Mouse (Mus musculus): ENCODE data around the gene Zfp618. TPM values are rescaled to one million over a fixed set of nuclear protein-coding genes. Genes with fewer than 3 reads are reported as not detected.

Zfp618 gene
- 27.1 and 32.0 TPM in 2 replicates for polyA plus RNA-seq (2014; fragmentation: Nextera tagmentation; extraction: Ambion mirVana)

DNA sequence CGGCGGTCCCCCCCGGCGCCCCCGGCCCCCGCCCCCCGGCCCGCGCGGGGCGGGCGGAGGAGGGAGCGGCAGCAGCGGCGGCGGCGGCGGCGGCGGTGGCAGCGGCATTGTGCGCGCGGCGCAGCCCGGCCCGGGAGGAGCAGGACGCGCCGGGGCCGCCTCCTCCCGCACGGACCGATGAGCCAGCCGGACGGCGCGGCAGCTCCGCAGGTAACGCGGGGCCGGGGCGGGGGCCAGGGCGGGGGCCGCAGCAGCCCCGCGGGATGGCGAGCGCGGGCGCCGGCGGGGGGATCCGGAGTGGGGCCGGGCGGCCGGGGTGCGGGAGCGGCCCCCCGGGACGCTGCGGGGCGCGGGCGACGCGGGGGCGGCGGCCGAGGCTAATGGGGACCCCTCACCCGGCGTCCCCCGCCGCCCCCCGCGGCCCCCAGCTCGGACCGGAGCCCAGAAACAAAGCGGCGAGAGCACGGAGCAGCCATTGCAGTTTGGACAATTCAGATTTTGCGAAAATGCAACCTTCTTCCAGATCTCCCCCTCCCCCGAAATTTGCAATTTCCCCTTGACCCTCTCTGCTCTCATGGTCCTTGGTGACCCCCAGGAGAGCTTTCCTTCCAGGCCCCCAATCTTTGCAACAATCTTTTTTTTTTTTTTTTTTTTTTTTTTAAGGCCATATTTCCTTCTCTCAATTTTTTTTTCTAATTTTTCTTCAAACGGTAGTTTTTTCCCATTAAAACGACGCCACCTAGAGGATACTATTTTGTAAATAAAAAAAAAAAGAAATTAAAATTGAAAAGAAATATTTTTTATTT, at the start of gene Zfp618:
Gene Zfp618, plus strand, starts transcription at position 77 of the 806 bp plus-strand sequence.
- H3K9me3 ChIP-seq (ENCODE audit: control insufficient read depth, low read depth, low read length): no peaks in the 10 kb centered on the region
- ATAC-seq (ENCODE audit: insufficient number of reproducible peaks, insufficient read depth, low FRiP score, low read depth): peak; percentile 59; the same call in 1 of the 2 replicates
- H3K27ac ChIP-seq (ENCODE audit: low read length): peak within 1 kb of the TSS; percentile 91
- H3K4me1 ChIP-seq (ENCODE audit: control insufficient read depth, insufficient read depth, low read length): peaks cover 10% of the 10 kb centered on the region; the same call in 1 of the 2 replicates
- H3K9ac ChIP-seq (replicated peaks; ENCODE audit: low read depth, low read length): peak within 1 kb of the TSS; percentile 100
- WGBS: under 1% methylated on average over 38 of the region's 86 CpGs
- peak within 1 kb of the TSS; percentile 68 for H3K4me3 ChIP-seq (ENCODE audit: low read depth, low read length)
- peak within 1 kb of the TSS; percentile 51 for H3K4me2 ChIP-seq (replicated peaks; ENCODE audit: low read depth, low read length)
- no peaks in the 10 kb centered on the region for H3K36me3 ChIP-seq (ENCODE audit: control insufficient read depth, insufficient read depth, low read length)
- H3K27me3 ChIP-seq (ENCODE audit: control insufficient read depth, insufficient read depth, low read length): no peaks in the 10 kb centered on the region

DNA sequence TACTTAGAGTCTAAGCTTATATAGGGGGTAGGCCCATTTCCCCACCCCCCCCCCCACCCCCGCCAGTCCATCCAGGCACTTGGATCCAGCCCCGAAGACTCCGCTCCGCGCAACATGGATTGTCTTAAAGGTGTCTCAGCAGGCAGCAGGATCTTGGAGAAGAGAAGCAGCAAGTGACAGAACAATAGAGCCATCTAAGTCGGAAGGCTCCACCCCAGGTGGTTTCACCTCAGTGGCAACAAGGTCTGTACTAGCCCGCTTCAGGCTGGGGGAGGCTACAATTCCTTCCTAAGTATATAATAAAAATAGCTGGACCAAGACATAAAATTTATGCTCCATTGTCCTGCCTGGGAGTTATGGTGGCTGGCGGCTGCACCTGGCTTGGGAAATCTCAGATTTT, 48.3 kb upstream of the Zfp618 start:
- no peaks in the 10 kb centered on the region for H3K27me3 ChIP-seq (ENCODE audit: control insufficient read depth, insufficient read depth, low read length)
- no peaks in the 10 kb centered on the region for H3K9me3 ChIP-seq (ENCODE audit: control insufficient read depth, low read depth, low read length)
- no peaks in the 10 kb centered on the region for H3K36me3 ChIP-seq (ENCODE audit: control insufficient read depth, insufficient read depth, low read length)
- no peak overlapping the region for H3K27ac ChIP-seq (ENCODE audit: low read length)
- H3K4me1 ChIP-seq (ENCODE audit: control insufficient read depth, insufficient read depth, low read length): no peaks in the 10 kb centered on the region
- no peak overlapping the region for H3K9ac ChIP-seq (replicated peaks; ENCODE audit: low read depth, low read length)
- WGBS: 91% methylated on average over 8 of the region's 8 CpGs
- no peak overlapping the region for H3K4me3 ChIP-seq (ENCODE audit: low read depth, low read length)
- no peak overlapping the region for H3K4me2 ChIP-seq (replicated peaks; ENCODE audit: low read depth, low read length)
- ATAC-seq (ENCODE audit: insufficient number of reproducible peaks, insufficient read depth, low FRiP score, low read depth): no peak

DNA sequence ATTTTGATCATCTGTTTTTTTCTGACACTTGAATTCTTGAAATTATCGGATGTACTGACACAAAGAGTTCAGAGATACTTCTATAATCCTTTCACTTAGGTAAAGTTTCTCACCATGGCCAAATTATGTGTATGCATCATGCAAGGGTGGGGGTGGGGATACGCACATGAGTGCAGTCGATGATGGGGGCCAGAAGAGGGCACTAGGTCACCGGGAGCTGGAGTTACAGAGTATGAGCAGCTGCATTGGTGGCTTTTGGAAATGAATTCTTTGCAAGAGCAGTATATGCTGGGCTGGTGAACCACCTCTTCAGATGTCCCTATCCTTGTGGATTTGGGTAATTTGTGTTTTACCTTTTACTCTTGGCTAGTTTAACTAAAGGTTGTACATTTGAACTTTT, 31.6 kb upstream of the Zfp618 start:
- Histone ChIP-seq H3K36me3 (ENCODE audit: control insufficient read depth, insufficient read depth, low read length) (no peaks in the 10 kb centered on the region), H3K9me3 (ENCODE audit: control insufficient read depth, low read depth, low read length) (no peaks in the 10 kb centered on the region)

GRCm38 (mm10) chr4:62935589-62936218, 29.7 kb upstream of the Zfp618 start:
- Histone ChIP-seq H3K27ac (ENCODE audit: low read length) (no peak overlapping the region), H3K36me3 (ENCODE audit: control insufficient read depth, insufficient read depth, low read length) (no peaks in the 10 kb centered on the region), H3K4me1 (ENCODE audit: control insufficient read depth, insufficient read depth, low read length) (no peaks in the 10 kb centered on the region), H3K4me3 (ENCODE audit: low read depth, low read length) (no peak overlapping the region), H3K9me3 (ENCODE audit: control insufficient read depth, low read depth, low read length) (no peaks in the 10 kb centered on the region), H3K27me3 (ENCODE audit: control insufficient read depth, insufficient read depth, low read length) (no peaks in the 10 kb centered on the region), H3K4me2 (replicated peaks; ENCODE audit: low read depth, low read length) (no peak overlapping the region), H3K9ac (replicated peaks; ENCODE audit: low read depth, low read length) (no peak overlapping the region)
- WGBS: 72% methylated on average over 11 of the region's 11 CpGs
- ATAC-seq (ENCODE audit: insufficient number of reproducible peaks, insufficient read depth, low FRiP score, low read depth): no peak

More for the DNA sequence above, 31.6 kb upstream of the Zfp618 start:
- Histone ChIP-seq H3K4me2 (replicated peaks; ENCODE audit: low read depth, low read length) (no peak overlapping the region), H3K27ac (ENCODE audit: low read length) (no peak overlapping the region), H3K9ac (replicated peaks; ENCODE audit: low read depth, low read length) (no peak overlapping the region), H3K4me3 (ENCODE audit: low read depth, low read length) (no peak overlapping the region), H3K27me3 (ENCODE audit: control insufficient read depth, insufficient read depth, low read length) (no peaks in the 10 kb centered on the region), H3K4me1 (ENCODE audit: control insufficient read depth, insufficient read depth, low read length) (no peaks in the 10 kb centered on the region)
- WGBS: 85% methylated on average over 4 of the region's 4 CpGs
- no peak for ATAC-seq (ENCODE audit: insufficient number of reproducible peaks, insufficient read depth, low FRiP score, low read depth)

GRCm38 (mm10) chr4:62941961-62942892, 23.1 kb upstream of the Zfp618 start:
- 55% methylated on average over 14 of the region's 14 CpGs for WGBS
- no peak overlapping the region for H3K27ac ChIP-seq (ENCODE audit: low read length)

DNA sequence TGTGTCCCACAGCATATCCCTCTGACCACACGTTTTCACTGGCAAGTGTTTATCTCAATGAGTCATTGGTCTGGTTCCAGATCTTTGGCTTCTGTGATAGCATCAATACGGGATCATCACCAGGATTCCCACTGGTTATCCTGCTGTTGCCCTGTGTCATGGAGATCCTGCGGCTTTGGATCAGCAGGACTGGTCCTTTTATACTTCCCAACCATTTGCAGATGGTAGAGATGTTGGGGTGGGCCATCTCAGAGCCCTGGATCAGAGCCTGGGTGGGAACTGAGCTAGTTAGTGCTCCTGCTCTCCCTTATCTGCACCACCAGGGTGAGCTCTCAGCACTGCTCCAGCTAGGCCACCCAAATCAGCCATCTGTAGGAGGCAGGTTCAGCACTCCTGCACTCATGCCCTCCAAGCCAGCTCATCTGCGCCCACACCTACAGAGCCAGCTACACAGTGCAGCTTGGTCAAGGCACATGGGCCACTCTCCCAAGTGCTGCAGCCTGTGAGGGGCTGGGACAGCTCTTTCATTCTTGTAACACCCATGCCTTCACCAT, 21.0 kb upstream of the Zfp618 start:
- Histone ChIP-seq H3K27ac (ENCODE audit: low read length) (no peak overlapping the region), H3K4me1 (ENCODE audit: control insufficient read depth, insufficient read depth, low read length) (no peaks in the 10 kb centered on the region), H3K9me3 (ENCODE audit: control insufficient read depth, low read depth, low read length) (no peaks in the 10 kb centered on the region), H3K27me3 (ENCODE audit: control insufficient read depth, insufficient read depth, low read length) (no peaks in the 10 kb centered on the region), H3K9ac (replicated peaks; ENCODE audit: low read depth, low read length) (no peak overlapping the region), H3K4me3 (ENCODE audit: low read depth, low read length) (no peak overlapping the region), H3K4me2 (replicated peaks; ENCODE audit: low read depth, low read length) (no peak overlapping the region), H3K36me3 (ENCODE audit: control insufficient read depth, insufficient read depth, low read length) (no peaks in the 10 kb centered on the region)
- WGBS: 53% methylated on average over 4 of the region's 4 CpGs
- ATAC-seq (ENCODE audit: insufficient number of reproducible peaks, insufficient read depth, low FRiP score, low read depth): 0 out of 2 replicates have a peak, but pooled peaks have one; percentile 23

More at GRCm38 (mm10) chr4:62941961-62942892, 23.1 kb upstream of the Zfp618 start:
- Histone ChIP-seq H3K27me3 (ENCODE audit: control insufficient read depth, insufficient read depth, low read length) (no peaks in the 10 kb centered on the region), H3K4me2 (replicated peaks; ENCODE audit: low read depth, low read length) (no peak overlapping the region), H3K4me1 (ENCODE audit: control insufficient read depth, insufficient read depth, low read length) (no peaks in the 10 kb centered on the region), H3K9ac (replicated peaks; ENCODE audit: low read depth, low read length) (no peak overlapping the region), H3K9me3 (ENCODE audit: control insufficient read depth, low read depth, low read length) (no peaks in the 10 kb centered on the region), H3K4me3 (ENCODE audit: low read depth, low read length) (no peak overlapping the region), H3K36me3 (ENCODE audit: control insufficient read depth, insufficient read depth, low read length) (no peaks in the 10 kb centered on the region)
- no peak for ATAC-seq (ENCODE audit: insufficient number of reproducible peaks, insufficient read depth, low FRiP score, low read depth)

GRCm38 (mm10) chr4:62963806-62964205, 1.6 kb upstream of the Zfp618 start:
- 63% methylated on average over 4 of the region's 4 CpGs for WGBS
- H3K27ac ChIP-seq (ENCODE audit: low read length): no peak overlapping the region

More at GRCm38 (mm10) chr4:62963806-62964205, 1.6 kb upstream of the Zfp618 start:
- no peak overlapping the region for H3K9ac ChIP-seq (replicated peaks; ENCODE audit: low read depth, low read length)
- peaks cover 2% of the 10 kb centered on the region; the same call in 1 of the 2 replicates for H3K4me1 ChIP-seq (ENCODE audit: control insufficient read depth, insufficient read depth, low read length)
- H3K4me3 ChIP-seq (ENCODE audit: low read depth, low read length): no peak overlapping the region
- no peaks in the 10 kb centered on the region for H3K27me3 ChIP-seq (ENCODE audit: control insufficient read depth, insufficient read depth, low read length)
- H3K4me2 ChIP-seq (replicated peaks; ENCODE audit: low read depth, low read length): no peak overlapping the region
- H3K36me3 ChIP-seq (ENCODE audit: control insufficient read depth, insufficient read depth, low read length): no peaks in the 10 kb centered on the region
- H3K9me3 ChIP-seq (ENCODE audit: control insufficient read depth, low read depth, low read length): no peaks in the 10 kb centered on the region
- no peak for ATAC-seq (ENCODE audit: insufficient number of reproducible peaks, insufficient read depth, low FRiP score, low read depth)
